Mouse (Mus musculus): ENCODE data around the gene Antxr1.

DNA sequence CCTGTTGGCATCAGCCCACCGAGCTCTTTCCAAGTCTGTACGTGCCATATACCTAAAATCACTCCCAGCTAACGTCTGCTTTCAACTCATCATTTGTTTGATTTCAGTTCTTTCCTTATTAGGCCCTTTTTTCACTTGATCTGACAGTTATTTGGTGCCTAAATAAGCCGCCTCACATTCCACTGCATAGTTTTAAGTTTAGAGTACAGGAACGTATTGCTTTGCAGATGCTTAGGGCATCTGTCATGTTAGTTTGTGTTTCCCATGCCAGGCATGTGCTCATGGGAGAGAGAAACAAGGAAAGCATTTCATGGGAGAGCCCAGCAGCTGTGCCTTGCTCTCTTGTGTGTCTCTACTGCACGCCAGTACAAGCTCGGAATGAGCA lies 50.3 kb downstream of the Antxr1 start:
- TF ChIP-seq CTCF (IDR thresholded peaks at IDR 0.05; ENCODE audit: insufficient read depth, low read length) (no peak), POLR2A (IDR thresholded peaks at IDR 0.05; ENCODE audit: borderline replicate concordance, extremely low read depth, low read depth, low read length) (no peak)

Data from lung, adult 2 months (tissue).